Mouse (Mus musculus) limb, embryonic 14.5 days (tissue): ENCODE results near the gene Aloxe3. TPM values are rescaled to one million over a fixed set of nuclear protein-coding genes. Genes with fewer than 3 reads are reported as not detected.

ENCODE experiments used
- ATAC-seq: fragments of 200-750 bp; cut with Nextera tagmentation; 2 replicates; pipeline ENCODE4 v1.8.0; 2017; ENCODE audit warnings: low read depth, moderate number of reproducible peaks, moderate TSS enrichment; ENCODE audit not compliant: low FRiP score
- DNase-seq: peaks from one replicate; pipeline ENCODE4 v3.0.0-alpha.2; 2015; ENCODE audit warnings: low spot score
- H3K27ac ChIP-seq: fragments of 300-500 bp; sonication (generic); replicated peaks from 2 replicates; pipeline ENCODE4 v1.5.1; 2014; ENCODE audit warnings: low read depth, mild to moderate bottlenecking, low read length, moderate library complexity, mixed read lengths
- H3K27me3 ChIP-seq: fragments of 300-500 bp; sonication (generic); 2 replicates; pipeline ENCODE4 v1.6.1; 2014; ENCODE audit warnings: low read length, mixed read lengths; ENCODE audit not compliant: control insufficient read depth, insufficient read depth
- H3K36me3 ChIP-seq: fragments of 300-500 bp; sonication (generic); 2 replicates; pipeline ENCODE4 v1.6.1; 2014; ENCODE audit warnings: mild to moderate bottlenecking, low read length, moderate library complexity, mixed read lengths; ENCODE audit not compliant: control insufficient read depth, insufficient read depth
- H3K4me1 ChIP-seq: fragments of 300-500 bp; sonication (generic); 2 replicates; pipeline ENCODE4 v1.6.1; 2014; ENCODE audit warnings: antibody characterized with exemption, low read length, mixed read lengths; ENCODE audit not compliant: control insufficient read depth, insufficient read depth
- H3K4me2 ChIP-seq: fragments of 300-500 bp; sonication (generic); replicated peaks from 2 replicates; pipeline ENCODE4 v1.6.1; 2014; ENCODE audit warnings: low read depth, mild to moderate bottlenecking, low read length, moderate library complexity; ENCODE audit not compliant: severe bottlenecking
- H3K4me3 ChIP-seq: fragments of 300-500 bp; sonication (generic); replicated peaks from 2 replicates; pipeline ENCODE4 v1.5.1; 2014; ENCODE audit warnings: low read length
- H3K9ac ChIP-seq: fragments of 300-500 bp; sonication (generic); 2 replicates; pipeline ENCODE4 v1.6.1; 2014; ENCODE audit warnings: mild to moderate bottlenecking, low read depth, low read length, moderate library complexity; ENCODE audit not compliant: severe bottlenecking
- H3K9me3 ChIP-seq: fragments of 300-500 bp; sonication (generic); 2 replicates; pipeline ENCODE4 v1.6.1; 2016; ENCODE audit warnings: low read length; ENCODE audit not compliant: control insufficient read depth
- POLR2A ChIP-seq: fragments of 200-500 bp; IDR thresholded peaks from 2 replicates; pipeline ENCODE4 v1.8.0; 2012; ENCODE audit warnings: inconsistent platforms, mild to moderate bottlenecking, moderate library complexity, borderline replicate concordance; ENCODE audit not compliant: insufficient read depth, insufficient read length; ENCODE audit errors: extremely low read depth
- WGBS: fragments of 180-500 bp; shearing (Covaris S2); extraction: QIAGEN DNeasy Blood & Tissue Kit; methylation state at CpG from one replicate; pipeline ENCODE4 v1.1.7; 2014; 5-methylcytosine and 5-hydroxymethylcytosine counted together
- polyA plus RNA-seq, 2 experiments: library from polyadenylated mRNA; depleted of rRNA in 1 of 2; stranded (reverse) in 1 of 2; unstranded in 1 of 2; fragments of >200 nt; fragmentation: Nextera tagmentation in 1 of 2; extraction: Ambion mirVana in 1 of 2; gene quantifications; 2 replicates each; pipeline versions ENCODE4 v1.2.1 to v1.2.3; 2012 to 2014

Gene Aloxe3
- polyA plus RNA-seq, 2 experiments: 1.6 TPM

DNA sequence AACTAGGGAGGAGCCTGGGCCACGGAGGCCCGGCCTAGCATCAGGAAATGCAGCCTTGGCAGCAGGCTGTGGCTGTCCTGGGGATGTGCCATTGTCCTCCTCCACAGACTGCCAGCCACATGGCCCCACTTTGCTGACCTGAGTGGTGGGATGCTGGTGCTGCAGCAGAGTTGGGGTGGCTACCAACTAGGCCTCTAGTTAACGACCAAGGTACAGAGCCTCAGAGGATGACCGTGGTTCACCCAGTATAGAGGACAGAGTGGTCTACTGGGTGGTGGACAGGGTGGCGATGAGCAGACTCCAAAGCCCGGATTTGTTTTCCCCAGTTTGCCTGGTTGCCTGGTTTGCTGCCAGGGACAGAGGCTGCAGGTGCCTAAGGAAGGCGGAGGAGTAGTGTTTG lies 49.0 kb downstream of the Aloxe3 start:
- Histone ChIP-seq H3K4me1 (no peaks in the 10 kb centered on the region), H3K36me3 (no peaks in the 10 kb centered on the region), H3K27me3 (no peaks in the 10 kb centered on the region), H3K9ac (no peak overlapping the region), H3K27ac (no peak overlapping the region), H3K4me2 (no peak overlapping the region), H3K4me3 (no peak overlapping the region), H3K9me3 (no peaks in the 10 kb centered on the region)
- DNase-seq (no peak), ATAC-seq (no peak)
- no peak for TF ChIP-seq POLR2A
- 83% methylated on average over 7 of the region's 7 CpGs for WGBS

DNA sequence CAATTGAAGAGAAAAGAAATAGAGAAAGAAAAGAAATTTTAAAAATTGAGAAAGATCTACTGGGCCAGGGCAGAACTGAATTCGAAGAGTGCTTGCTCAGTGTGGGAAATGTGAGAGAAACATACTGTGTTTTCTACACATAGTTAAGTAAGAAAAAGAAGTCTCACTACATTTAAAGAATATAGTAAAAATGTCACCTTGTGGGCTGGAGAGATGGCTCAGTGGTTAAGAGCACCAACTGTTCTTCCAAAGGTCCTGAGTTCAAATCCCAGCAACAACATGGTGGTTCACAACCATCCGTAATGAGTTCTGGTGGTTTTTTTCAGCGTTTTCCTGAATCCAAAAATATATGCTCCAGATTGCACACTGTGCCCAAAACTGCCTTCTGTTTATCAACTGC lies 52.8 kb downstream of the Aloxe3 start:
- H3K4me1 ChIP-seq: no peaks in the 10 kb centered on the region
- H3K27me3 ChIP-seq: no peaks in the 10 kb centered on the region
- no peak overlapping the region for H3K4me3 ChIP-seq
- no peak for ATAC-seq
- no peaks in the 10 kb centered on the region for H3K36me3 ChIP-seq
- 77% methylated on average over 3 of the region's 3 CpGs for WGBS
- no peak overlapping the region for H3K9ac ChIP-seq
- TF ChIP-seq POLR2A: no peak
- H3K27ac ChIP-seq: no peak overlapping the region
- no peaks in the 10 kb centered on the region for H3K9me3 ChIP-seq
- no peak for DNase-seq
- H3K4me2 ChIP-seq: no peak overlapping the region

DNA sequence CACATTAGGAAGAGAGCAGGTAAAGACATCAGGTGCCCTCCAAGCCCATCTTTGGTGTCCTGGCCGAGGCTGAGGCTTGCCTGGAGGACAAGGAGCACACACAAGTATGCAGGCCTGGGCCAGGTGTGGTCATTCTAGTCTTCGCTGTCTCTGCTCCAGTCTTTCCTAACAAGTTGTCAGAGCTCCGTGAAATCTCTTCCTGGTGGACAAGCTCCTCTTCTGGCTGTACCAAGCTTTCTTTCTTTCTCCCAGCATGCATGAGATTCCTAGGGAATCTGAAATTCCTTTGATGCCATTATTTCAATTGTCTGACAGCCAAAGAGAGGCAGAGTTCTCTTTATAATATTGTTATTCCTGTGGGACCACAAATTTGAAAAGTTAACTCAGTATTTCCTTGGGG lies 53.8 kb downstream of the Aloxe3 start:
- H3K4me3 ChIP-seq: no peak overlapping the region
- H3K9me3 ChIP-seq: no peaks in the 10 kb centered on the region
- H3K4me1 ChIP-seq: no peaks in the 10 kb centered on the region
- H3K4me2 ChIP-seq: no peak overlapping the region
- ATAC-seq (no peak), DNase-seq (no peak)
- H3K27me3 ChIP-seq: no peaks in the 10 kb centered on the region
- TF ChIP-seq POLR2A: no peak
- no peaks in the 10 kb centered on the region for H3K36me3 ChIP-seq
- 66% methylated on average over 3 of the region's 3 CpGs for WGBS
- no peak overlapping the region for H3K27ac ChIP-seq
- H3K9ac ChIP-seq: no peak overlapping the region

DNA sequence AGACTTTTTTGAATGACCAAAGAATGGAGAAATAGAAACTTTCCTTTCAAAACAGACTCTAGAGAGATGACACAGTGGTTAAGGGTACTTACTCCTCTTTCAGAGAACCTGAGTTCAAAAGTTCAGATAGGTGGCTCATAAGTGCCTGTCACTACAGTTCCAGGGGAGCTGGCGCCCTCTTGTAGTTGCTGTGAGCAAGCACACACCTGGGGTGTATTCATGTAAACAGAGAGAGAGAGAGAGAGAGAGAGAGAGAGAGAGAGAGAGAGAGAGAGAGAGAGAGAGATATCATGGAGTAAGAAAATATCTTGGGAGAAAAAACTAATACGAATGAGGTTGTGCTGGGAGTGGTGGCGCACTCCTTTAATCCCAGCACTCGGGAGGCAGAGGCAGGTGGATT lies 54.4 kb downstream of the Aloxe3 start:
- ATAC-seq (no peak), DNase-seq (no peak)
- Histone ChIP-seq H3K27ac (no peak overlapping the region), H3K4me2 (no peak overlapping the region), H3K4me3 (no peak overlapping the region), H3K4me1 (no peaks in the 10 kb centered on the region), H3K9ac (no peak overlapping the region), H3K27me3 (no peaks in the 10 kb centered on the region), H3K36me3 (no peaks in the 10 kb centered on the region), H3K9me3 (no peaks in the 10 kb centered on the region)
- TF ChIP-seq POLR2A: no peak
- WGBS: 82% methylated on average over 4 of the region's 4 CpGs

DNA sequence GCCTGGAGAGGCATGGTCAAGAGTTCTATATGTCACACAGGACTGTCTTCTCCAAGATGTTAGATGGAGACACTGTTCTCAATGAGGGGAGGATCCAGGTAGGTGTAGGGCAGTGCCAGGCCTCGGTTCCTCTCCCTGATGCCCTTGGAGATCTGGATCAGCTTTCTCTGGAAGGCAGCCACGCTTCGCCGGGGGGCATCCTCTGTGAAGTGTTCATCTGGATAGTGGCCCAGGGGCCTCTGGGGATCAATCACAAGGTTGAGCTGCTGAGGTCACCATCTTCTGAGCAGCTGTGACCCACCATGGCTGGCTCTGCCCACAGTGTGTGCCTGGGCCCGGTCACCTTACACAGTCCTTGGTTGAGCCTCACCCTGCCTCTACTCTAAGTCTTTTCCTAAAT lies 59.3 kb downstream of the Aloxe3 start:
- no peaks in the 10 kb centered on the region for H3K4me1 ChIP-seq
- no peaks in the 10 kb centered on the region for H3K36me3 ChIP-seq
- H3K9me3 ChIP-seq: no peaks in the 10 kb centered on the region
- no peak for TF ChIP-seq POLR2A
- ATAC-seq (no peak), DNase-seq (no peak)
- H3K4me2 ChIP-seq: no peak overlapping the region
- no peak overlapping the region for H3K27ac ChIP-seq
- H3K27me3 ChIP-seq: no peaks in the 10 kb centered on the region
- H3K9ac ChIP-seq: no peak overlapping the region
- no peak overlapping the region for H3K4me3 ChIP-seq
- 86% methylated on average over 5 of the region's 5 CpGs for WGBS

DNA sequence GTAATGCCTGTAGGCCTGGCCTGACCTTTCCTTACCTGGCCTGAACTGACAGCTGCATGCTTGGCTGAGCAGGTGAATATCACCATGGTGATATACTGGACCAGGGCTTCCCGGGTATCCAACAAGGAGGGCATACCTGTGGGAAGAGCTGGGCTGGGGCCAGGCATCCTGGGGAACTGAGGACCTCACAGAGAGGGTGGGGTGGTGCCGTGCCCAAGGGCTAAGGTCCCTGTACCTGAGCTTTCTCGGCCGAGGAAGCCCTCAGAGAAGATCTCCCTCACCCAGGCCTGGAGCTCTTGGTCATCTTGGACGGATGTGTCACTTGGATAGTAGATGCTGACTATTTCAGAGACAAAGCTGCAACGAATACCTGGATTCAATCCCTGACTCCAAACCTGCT lies 60.2 kb downstream of the Aloxe3 start:
- no peaks in the 10 kb centered on the region for H3K27me3 ChIP-seq
- no peak overlapping the region for H3K4me2 ChIP-seq
- no peak for ATAC-seq
- no peak overlapping the region for H3K9ac ChIP-seq
- WGBS: 94% methylated on average over 6 of the region's 6 CpGs
- no peaks in the 10 kb centered on the region for H3K36me3 ChIP-seq
- TF ChIP-seq POLR2A: no peak
- no peak overlapping the region for H3K4me3 ChIP-seq
- no peak for DNase-seq
- no peaks in the 10 kb centered on the region for H3K9me3 ChIP-seq
- no peak overlapping the region for H3K27ac ChIP-seq
- no peaks in the 10 kb centered on the region for H3K4me1 ChIP-seq
